Mouse (Mus musculus) cerebellum, postnatal 4 days (tissue): Measurements from ENCODE around the gene Nudt12.

Experiments
- DNase-seq, 2 experiments: peaks; one replicate each; pipeline ENCODE4 v3.0.0; 2022; ENCODE audit warnings: low spot score in 2 of 2, mixed read lengths in 1 of 2

Nudt12 gene

GRCm38 (mm10) chr17:59013091-59013459 lies at the start of gene Nudt12:
Gene Nudt12 (minus strand): TSS chr17:59013372.
- peak; percentile 20 to 54 for DNase-seq

- DNase-seq = peak in 1 of 2 experiments; percentile 3
Measured at GRCm38 (mm10) chr17:59053306-59053705, 40.1 kb upstream of the Nudt12 start.

DNA sequence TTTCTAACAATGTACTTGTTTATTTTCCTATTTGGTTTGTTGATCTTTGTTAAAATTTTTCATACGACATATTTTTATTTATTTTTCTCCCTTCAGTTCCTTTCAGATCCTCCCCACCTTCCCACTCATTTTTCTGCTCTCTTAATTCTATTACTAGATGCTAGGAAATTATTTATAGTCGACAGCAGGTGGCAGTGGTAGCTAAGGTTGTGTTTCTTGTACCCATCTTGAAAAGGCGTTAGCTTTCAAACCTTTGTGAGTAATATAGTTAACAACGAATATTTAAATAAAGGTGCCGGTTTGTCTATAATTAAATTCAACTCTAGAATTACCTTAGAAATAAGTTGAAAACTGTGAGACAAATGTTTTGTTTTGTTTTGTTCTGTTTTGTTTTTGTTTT lies 26.6 kb upstream of the Nudt12 start:
- DNase-seq = peak in 1 of 2 experiments; percentile 9

GRCm38 (mm10) chr17:59033445-59033844 lies 20.3 kb upstream of the Nudt12 start:
- DNase-seq = no peak

DNA sequence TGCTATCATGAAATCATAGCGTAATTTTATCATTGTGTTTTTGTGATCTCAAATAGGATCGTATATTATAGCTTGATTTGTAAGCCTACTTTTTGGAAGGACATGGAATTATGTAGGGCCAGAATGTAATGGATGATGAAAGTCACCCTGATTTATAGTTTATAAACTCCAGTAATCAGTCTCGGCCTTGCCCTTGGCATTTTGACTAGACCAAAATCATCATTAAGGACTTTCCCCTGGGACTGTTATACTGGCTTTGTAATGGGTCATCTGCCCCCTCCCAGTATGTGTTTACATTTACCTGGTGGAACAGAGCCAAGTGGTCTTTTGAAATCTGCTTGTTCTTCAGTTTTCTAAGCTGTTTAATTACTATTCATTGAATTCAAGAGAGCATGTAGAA lies 13.2 kb upstream of the Nudt12 start:
- DNase-seq = no peak

GRCm38 (mm10) chr17:59024502-59024901 lies 11.3 kb upstream of the Nudt12 start:
- DNase-seq = no peak

GRCm38 (mm10) chr17:59023971-59024370 lies 10.8 kb upstream of the Nudt12 start:
- DNase-seq = no peak

DNA sequence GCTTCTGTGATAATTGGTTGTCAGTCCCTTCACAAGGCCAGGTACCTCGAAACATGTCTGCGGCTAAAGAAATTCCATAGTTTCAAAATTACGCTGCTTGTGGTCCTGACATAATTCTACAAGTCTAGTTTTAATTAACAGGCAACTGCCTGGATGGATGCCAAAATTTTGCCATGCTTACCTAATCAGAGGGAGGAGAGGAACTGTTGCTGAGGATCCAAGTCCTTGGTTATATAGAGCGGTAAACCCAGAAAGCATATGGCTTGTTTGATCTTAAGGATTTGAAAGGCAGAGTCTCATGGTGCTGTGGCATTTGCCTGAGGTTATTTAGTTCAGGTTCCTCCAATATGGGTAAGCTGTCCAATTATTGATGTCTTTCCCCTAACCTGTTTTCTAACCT lies 5.5 kb upstream of the Nudt12 start:
- DNase-seq = no peak

- no peak for DNase-seq
Measured at GRCm38 (mm10) chr17:59012421-59013090, 616 bp downstream of the Nudt12 start.

- DNase-seq = no peak
Measured at GRCm38 (mm10) chr17:59011546-59012307, 1.4 kb downstream of the Nudt12 start.

- DNase-seq = no peak
Measured at GRCm38 (mm10) chr17:58991275-58991674, 21.9 kb downstream of the Nudt12 start, which contains the start of gene Pdzph1. Gene Pdzph1 (minus strand): TSS chr17:58991375.

GRCm38 (mm10) chr17:58973237-58973636 lies 39.9 kb downstream of the Nudt12 start:
- no peak for DNase-seq

DNA sequence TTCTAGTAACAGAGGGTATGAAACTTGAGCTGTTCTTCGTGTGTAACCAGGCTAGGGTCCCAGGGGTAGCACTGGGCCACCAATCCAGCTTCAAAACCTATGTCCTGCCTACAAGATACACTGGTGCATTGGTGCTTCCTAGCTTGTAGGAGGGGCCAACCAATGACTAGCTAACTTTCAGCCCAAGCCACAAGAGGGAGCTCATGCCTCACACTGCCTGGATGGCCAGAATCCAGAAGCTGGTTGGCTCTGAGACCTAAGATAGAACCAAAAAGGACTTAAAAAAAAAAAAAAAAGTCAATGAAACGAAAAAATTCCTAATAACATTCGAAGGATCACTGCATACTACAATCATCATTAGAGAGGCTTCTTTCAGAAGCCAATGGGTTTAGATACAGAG lies 53.3 kb downstream of the Nudt12 start:
- DNase-seq = peak in 1 of 2 experiments; percentile 16

- DNase-seq = no peak
Measured at GRCm38 (mm10) chr17:58957055-58957454, 56.1 kb downstream of the Nudt12 start.
